Mouse (Mus musculus) midbrain, embryonic 10.5 days (tissue): ENCODE data around the gene Rimklb. TPM values are rescaled to one million over a fixed set of nuclear protein-coding genes. Genes with fewer than 3 reads are reported as not detected.
"Not testable (repeated sequence)": the region's sequence is repeated elsewhere in the genome, so short reads cannot be mapped to it uniquely, and the experiment has no call there.

Source experiments
- DNase-seq: peaks from one replicate; pipeline ENCODE4 v3.0.0-alpha.2; 2017; ENCODE audit warnings: low spot score
- H3K27ac ChIP-seq: fragments of 300-500 bp; sonication (generic); replicated peaks from 2 replicates; pipeline ENCODE4 v1.5.1; 2016; ENCODE audit warnings: mild to moderate bottlenecking
- H3K27me3 ChIP-seq: fragments of 300-500 bp; sonication (generic); 2 replicates; pipeline ENCODE4 v1.6.1; 2016; ENCODE audit warnings: low read depth, mild to moderate bottlenecking; ENCODE audit not compliant: poor library complexity, severe bottlenecking
- H3K36me3 ChIP-seq: fragments of 300-500 bp; sonication (generic); 2 replicates; pipeline ENCODE4 v1.6.1; 2016; ENCODE audit warnings: mild to moderate bottlenecking, moderate library complexity
- H3K4me1 ChIP-seq: fragments of 300-500 bp; sonication (generic); 2 replicates; pipeline ENCODE4 v1.6.1; 2016
- H3K4me3 ChIP-seq: fragments of 300-500 bp; sonication (generic); 2 replicates; pipeline ENCODE4 v1.5.1; 2016; ENCODE audit warnings: mild to moderate bottlenecking, moderate library complexity
- H3K9me3 ChIP-seq: fragments of 300-500 bp; sonication (generic); replicated peaks from 2 replicates; pipeline ENCODE4 v1.6.1; 2016; ENCODE audit warnings: mild to moderate bottlenecking
- WGBS: fragments of 180-500 bp; shearing (Covaris S2); methylation state at CpG from one replicate; pipeline ENCODE4 v1.1.7; 2016; 5-methylcytosine and 5-hydroxymethylcytosine counted together
- polyA plus RNA-seq: library from polyadenylated mRNA; unstranded; fragments of >200 nt; fragmentation: Nextera tagmentation; extraction: Ambion mirVana; gene quantifications from 2 replicates; pipeline ENCODE4 v1.2.1, GENCODE M21; 2016

Rimklb gene
- polyA plus RNA-seq, 1 experiment from 2014 or later = 39.1 TPM

GRCm38 (mm10) chr6:122492479-122492878 lies 6.1 kb downstream of the Rimklb start:
- Histone ChIP-seq H3K27me3 (peaks cover 23% of the 10 kb centered on the region), H3K4me3 (peak overlapping the region; percentile 52; the same call in 1 of the 2 replicates), H3K9me3 (no peaks in the 10 kb centered on the region), H3K27ac (peak overlapping the region; percentile 92), H3K4me1 (peaks cover 54% of the 10 kb centered on the region), H3K36me3 (no peaks in the 10 kb centered on the region)
- 20% methylated on average over 6 of the region's 6 CpGs for WGBS
- DNase-seq = peak; percentile 17

GRCm38 (mm10) chr6:122491557-122491956 lies 7.0 kb downstream of the Rimklb start:
- Histone ChIP-seq H3K9me3 (no peaks in the 10 kb centered on the region), H3K27me3 (peaks cover 26% of the 10 kb centered on the region), H3K4me1 (peaks cover 54% of the 10 kb centered on the region), H3K27ac (peak overlapping the region; percentile 92), H3K36me3 (no peaks in the 10 kb centered on the region), H3K4me3 (peak overlapping the region; percentile 52)
- peak; percentile 94 for DNase-seq
- WGBS = under 1% methylated on average over 16 of the region's 16 CpGs

DNA sequence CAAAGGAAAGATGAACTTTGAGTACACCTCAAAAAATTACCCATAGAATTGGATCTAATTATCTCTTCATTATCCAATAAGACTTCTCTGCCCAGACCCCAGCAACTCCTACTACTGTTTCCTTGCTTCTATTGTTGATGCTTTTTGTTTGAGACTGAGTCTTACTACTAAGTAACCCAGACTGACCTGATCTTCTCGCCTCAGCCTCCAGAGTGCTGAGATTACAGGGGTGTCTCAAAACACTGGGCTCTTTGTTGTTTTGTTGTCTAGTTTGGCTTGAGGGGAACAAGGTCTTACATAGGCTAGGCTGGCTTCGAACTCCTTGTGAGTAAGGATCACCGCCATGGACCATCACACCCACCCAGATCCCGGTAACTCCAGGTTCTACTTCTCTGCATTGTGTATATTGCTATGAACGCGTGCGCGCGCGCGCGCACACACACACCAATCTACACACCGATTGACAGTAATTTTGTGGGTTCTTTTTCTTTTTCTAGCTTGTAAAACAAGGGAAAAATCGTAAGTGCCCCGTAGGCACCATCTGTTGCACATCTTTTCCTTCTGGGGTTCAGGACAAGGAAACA lies 7.5 kb downstream of the Rimklb start:
- Histone ChIP-seq H3K4me3 (peak overlapping the region; percentile 52), H3K27ac (peak overlapping the region; percentile 92), H3K36me3 (no peaks in the 10 kb centered on the region), H3K27me3 (peaks cover 21% of the 10 kb centered on the region), H3K4me1 (peaks cover 49% of the 10 kb centered on the region), H3K9me3 (no peaks in the 10 kb centered on the region)
- WGBS = 26% methylated on average over 15 of the region's 15 CpGs
- peak; percentile 43 for DNase-seq

DNA sequence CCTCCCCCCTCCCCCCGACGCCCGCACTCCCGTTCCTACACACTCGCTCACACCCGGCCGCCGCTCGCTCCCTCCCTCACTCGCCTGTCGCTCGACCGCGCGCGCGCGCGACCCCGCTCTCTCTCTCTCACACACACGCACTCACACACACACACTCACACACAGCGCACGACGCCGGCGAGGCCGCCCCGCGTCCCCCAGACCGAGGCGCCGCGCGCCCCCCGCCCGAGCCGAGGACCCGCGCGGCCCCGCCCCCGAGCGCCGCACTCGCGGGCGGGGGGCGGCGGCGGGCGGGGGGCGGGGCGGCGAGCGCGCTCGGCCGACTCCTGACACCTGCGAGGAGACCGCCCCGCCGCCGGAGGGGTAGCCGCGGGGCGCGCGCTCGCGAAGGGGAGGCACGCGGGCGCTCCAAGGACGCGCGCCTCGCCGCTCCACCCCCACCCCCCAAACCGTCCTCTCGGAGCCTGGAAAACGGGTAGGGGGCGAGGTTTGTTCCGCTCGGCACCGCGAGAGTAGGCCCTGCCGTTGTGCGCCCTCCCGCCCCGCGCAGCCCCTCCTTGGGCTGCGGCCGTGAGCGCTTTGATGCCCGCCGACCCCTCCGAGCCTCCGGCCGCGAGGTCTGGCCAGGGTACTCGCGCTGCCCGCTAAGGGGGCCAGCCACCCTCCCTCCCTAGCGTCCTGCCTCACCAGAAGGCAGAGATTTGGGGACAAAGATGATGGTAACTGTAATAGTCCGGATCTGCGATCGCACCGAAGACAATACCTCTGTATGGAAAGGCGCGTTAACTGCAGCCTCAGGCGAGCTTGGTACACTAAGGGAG lies 12.1 kb downstream of the Rimklb start:
- Histone ChIP-seq H3K4me3 (peak overlapping the region; percentile 74), H3K4me1 (peaks cover 25% of the 10 kb centered on the region), H3K36me3 (no peaks in the 10 kb centered on the region), H3K9me3 (no peaks in the 10 kb centered on the region), H3K27me3 (peaks cover 18% of the 10 kb centered on the region), H3K27ac (peak overlapping the region; percentile 96)
- peak; percentile 89 for DNase-seq
- WGBS = under 1% methylated on average over 98 of the region's 111 CpGs

- peak; percentile 58 for DNase-seq
- peak overlapping the region; percentile 96 for H3K27ac ChIP-seq
- peaks cover 17% of the 10 kb centered on the region for H3K4me1 ChIP-seq
- H3K4me3 ChIP-seq = peak overlapping the region; percentile 74
- H3K9me3 ChIP-seq = no peaks in the 10 kb centered on the region
- no peaks in the 10 kb centered on the region for H3K36me3 ChIP-seq
- peaks cover 18% of the 10 kb centered on the region for H3K27me3 ChIP-seq
- 10% methylated on average over 87 of the region's 91 CpGs for WGBS
Observed at GRCm38 (mm10) chr6:122485401-122486296, 12.9 kb downstream of the Rimklb start.

- DNase-seq = no peak
- H3K27ac ChIP-seq = no peak overlapping the region
- H3K9me3 ChIP-seq = no peaks in the 10 kb centered on the region
- H3K4me1 ChIP-seq = no peaks in the 10 kb centered on the region
- WGBS = 82% methylated on average over 3 of the region's 3 CpGs
- H3K36me3 ChIP-seq = no peaks in the 10 kb centered on the region
- H3K4me3 ChIP-seq = no peak overlapping the region
- H3K27me3 ChIP-seq = no peaks in the 10 kb centered on the region
Observed at GRCm38 (mm10) chr6:122478062-122478461, 20.5 kb downstream of the Rimklb start.

DNA sequence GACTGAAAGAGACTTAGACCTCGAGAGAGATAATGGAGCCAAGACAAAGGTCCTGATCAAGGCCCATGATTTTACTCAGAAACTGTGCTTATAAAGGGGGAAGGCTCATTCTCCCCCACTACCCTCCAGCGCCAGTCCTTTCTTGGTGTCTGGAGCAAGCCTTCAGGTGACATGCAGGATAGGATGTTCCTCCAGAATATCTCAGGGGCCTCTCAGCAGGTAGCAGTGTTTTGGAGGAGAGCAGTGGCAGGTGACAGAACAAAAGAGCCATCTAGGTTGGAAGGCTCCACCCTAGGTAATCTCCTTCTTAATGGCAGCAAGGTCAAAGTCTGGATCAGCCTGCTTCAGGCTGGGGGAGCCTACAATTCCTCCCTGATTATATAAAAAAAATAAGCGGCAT lies 27.1 kb downstream of the Rimklb start:
- not testable (repeated sequence) for DNase-seq, H3K4me3 ChIP-seq, H3K9me3 ChIP-seq, H3K27me3 ChIP-seq, H3K27ac ChIP-seq, H3K4me1 ChIP-seq
- 91% methylated on average over 3 of the region's 3 CpGs for WGBS
- peaks cover 65% of the 10 kb centered on the region for H3K36me3 ChIP-seq

DNA sequence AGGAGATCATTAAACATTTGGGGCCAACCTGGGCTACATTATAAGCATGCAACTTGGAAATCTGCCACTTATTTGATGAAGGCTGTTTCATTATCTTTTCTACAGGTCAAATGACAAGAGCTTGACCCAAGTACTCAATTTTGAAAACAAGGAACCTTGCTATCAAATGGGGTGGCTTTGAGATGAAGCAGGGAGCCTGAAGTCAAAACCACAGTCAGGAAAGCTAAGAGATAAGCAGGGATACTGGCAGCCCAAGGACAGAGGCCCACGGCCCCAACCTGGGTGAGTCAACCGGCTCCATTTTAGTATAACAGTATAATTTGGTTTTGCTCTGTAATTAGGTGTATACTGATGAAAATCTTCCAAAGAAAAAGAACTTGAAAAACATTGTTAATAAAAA lies 28.3 kb downstream of the Rimklb start:
- Histone ChIP-seq H3K27me3 (no peaks in the 10 kb centered on the region), H3K9me3 (no peaks in the 10 kb centered on the region), H3K4me3 (no peak overlapping the region), H3K36me3 (peaks cover 77% of the 10 kb centered on the region), H3K27ac (no peak overlapping the region), H3K4me1 (no peaks in the 10 kb centered on the region)
- WGBS = 96% methylated on average over 2 of the region's 2 CpGs
- DNase-seq = no peak

DNA sequence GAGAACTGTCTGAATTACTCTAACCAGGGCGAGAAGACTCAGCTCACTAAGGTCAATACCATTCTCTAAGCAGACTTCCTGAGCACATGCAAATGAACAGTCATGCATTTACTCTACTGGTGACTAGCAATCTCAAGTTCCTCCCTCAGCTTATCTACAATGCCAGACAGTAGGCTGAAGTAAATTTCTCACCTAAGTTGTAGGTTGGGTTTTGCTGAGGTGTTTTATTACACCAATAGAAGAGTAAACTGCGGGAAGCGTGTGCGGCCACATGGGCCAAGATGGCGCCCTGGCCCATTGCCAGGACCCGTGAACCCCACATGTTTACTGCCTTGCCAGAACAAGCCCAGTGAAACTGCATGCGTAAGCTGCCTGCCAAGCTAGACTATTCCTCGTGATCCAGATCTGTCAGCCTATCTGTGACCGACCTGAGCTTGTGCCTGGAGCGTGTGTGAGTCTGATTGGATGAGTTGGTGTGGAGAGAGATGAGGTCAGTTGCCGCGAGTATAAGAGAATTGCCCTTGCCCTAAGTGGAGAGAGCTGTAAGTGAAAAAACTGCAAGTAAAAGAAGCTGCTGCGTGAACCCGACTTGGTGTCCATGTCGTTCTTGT lies 29.4 kb downstream of the Rimklb start:
- WGBS = 93% methylated on average over 15 of the region's 15 CpGs
- Histone ChIP-seq H3K36me3 (peaks cover 88% of the 10 kb centered on the region), H3K27ac (no peak overlapping the region)

GRCm38 (mm10) chr6:122466092-122466713 lies 32.4 kb downstream of the Rimklb start:
- no peak for DNase-seq
- Histone ChIP-seq H3K9me3 (no peaks in the 10 kb centered on the region), H3K36me3 (peaks cover 99% of the 10 kb centered on the region), H3K4me1 (no peaks in the 10 kb centered on the region), H3K27ac (no peak overlapping the region), H3K4me3 (no peak overlapping the region), H3K27me3 (no peaks in the 10 kb centered on the region)
- 88% methylated on average over 3 of the region's 3 CpGs for WGBS

More for the DNA sequence above, 29.4 kb downstream of the Rimklb start:
- Histone ChIP-seq H3K4me3 (no peak overlapping the region), H3K9me3 (no peaks in the 10 kb centered on the region), H3K4me1 (no peaks in the 10 kb centered on the region), H3K27me3 (no peaks in the 10 kb centered on the region)
- DNase-seq = no peak

DNA sequence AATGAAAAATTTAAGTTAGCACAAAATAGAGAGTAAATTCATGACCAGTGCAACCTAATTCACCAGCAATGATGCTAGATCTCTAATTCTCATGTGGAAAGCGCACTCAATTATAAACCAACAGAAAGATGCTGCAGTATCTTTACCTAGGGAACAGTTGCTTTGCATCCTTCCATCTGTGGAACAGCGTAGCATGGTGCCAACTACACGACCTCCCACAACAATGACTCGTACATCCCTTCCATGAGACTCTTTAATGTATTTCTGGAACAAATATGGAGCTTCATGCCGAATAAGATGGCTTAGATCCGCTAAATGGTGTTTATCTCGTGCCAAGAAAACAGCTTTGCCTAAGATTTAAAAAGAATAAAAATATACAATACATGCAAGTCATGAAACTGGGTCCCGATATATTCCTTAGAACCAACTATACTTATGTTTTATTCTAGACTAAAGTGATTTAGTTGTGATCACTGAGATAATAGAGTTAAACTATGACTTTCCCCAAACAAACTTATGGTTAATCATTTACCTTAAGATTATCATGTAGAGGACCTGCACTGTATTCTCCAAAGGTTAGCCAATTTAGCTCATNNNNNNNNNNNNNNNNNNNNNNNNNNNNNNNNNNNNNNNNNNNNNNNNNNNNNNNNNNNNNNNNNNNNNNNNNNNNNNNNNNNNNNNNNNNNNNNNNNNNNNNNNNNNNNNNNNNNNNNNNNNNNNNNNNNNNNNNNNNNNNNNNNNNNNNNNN lies 39.4 kb downstream of the Rimklb start:
- no peaks in the 10 kb centered on the region for H3K27me3 ChIP-seq
- WGBS = 92% methylated on average over 8 of the region's 8 CpGs
- no peaks in the 10 kb centered on the region for H3K4me1 ChIP-seq
- H3K9me3 ChIP-seq = no peaks in the 10 kb centered on the region
- H3K27ac ChIP-seq = no peak overlapping the region
- DNase-seq = no peak
- peaks cover 94% of the 10 kb centered on the region for H3K36me3 ChIP-seq
- H3K4me3 ChIP-seq = no peak overlapping the region
